Mouse (Mus musculus): Measurements from ENCODE around the gene Ms4a15. TPM values are rescaled to one million over a fixed set of nuclear protein-coding genes. Genes with fewer than 3 reads are reported as not detected.

Ms4a15 gene
- polyA plus RNA-seq (2014; fragmentation: Illumina TruSeq; extraction: RNeasy Lipid Tissue Mini Kit (QIAGEN cat#74804); ENCODE audit: insufficient read depth, low read depth, low replicate concordance) = 0.55 TPM

GRCm38 (mm10) chr19:10993150-10993549, at the start of gene Ms4a15:
Ms4a15 (minus strand) TSS chr19:10993250.

GRCm38 (mm10) chr19:11017891-11018290, 24.8 kb upstream of the Ms4a15 start, which contains the start of gene Ms4a18:
Ms4a18 (minus strand) TSS chr19:11018031.

DNA sequence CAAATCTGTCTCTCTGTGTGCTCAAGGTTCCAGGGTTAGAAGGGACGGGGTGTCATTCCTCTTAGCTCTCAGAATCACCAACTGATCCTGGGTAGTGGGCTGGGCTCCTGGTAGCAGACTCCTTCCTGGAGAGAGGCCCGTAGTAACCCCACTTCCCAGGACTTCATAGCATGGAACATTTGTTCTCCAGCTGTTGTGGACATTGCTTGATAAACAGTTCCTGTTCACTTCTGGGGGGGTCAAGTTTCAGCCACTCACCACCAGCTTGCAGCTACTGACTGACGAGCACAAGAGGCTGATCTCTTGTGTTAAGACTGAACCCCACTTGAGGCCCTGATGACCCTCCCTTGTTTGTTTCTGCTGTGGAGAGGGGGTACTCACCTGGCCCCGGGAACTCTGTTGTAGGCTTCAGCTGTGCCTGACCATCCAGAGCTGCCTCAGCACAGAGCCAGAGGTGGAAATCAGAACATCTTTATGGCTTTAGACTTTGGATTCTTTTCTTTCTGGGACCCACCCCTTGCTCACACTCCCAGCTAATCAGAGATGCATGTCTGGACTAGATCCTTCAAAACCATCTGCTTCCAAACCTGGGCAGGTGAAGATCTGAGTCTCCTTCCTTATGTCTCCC, 18.7 kb downstream of the Ms4a15 start, which contains the start of gene Ms4a10:
Gene Ms4a10, minus strand, starts transcription at position 433 of the 628 bp plus-strand sequence.

DNA sequence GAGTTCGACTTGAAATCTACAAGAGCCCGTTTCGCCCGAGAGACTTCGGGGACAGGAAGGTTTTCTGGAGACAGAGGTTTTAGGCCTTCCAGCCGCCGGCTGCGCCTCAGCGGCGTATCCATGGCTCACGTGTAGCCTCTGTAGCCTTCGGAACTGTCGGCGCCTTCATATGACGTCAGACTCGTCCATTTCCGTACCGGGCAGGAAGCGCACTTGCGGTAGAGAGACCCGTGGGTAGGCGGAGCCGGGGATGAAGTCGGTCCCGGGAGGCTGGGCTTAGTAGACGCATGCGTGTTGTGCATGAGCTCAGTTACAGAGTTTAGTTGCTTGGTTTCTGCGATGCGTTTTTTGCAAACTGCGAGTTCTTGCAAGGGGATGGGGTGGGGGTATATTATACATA, 43.9 kb downstream of the Ms4a15 start, which contains the start of gene Ccdc86:
Gene Ccdc86, minus strand, starts transcription at position 155 of the 400 bp plus-strand sequence.

DNA sequence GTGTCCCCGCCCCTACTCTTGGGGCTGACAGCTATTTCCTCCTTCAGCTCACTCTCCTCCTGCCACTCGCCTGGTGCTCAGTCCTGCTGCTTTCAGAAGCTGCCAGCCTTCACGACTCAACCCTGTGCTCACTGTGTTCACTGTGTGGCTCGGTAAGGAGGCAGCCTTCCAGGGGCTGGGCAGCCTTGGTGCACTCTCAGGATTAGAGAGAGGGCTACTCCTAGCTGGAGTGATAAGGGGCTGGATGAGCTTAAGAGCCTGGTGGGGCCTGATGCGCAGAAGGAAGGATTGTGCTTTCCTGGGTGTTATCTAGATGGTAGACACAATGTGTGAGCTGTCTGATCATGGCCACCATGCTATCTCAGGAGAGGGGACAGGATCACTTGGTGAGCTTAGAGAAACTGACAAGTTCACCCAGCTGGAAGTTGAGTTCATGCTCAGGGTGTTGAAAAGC, 55.9 kb downstream of the Ms4a15 start, which contains the start of gene Ptgdr2:
Gene Ptgdr2, plus strand, starts transcription at position 51 of the 454 bp plus-strand sequence.

Other genes starting within 250 kb of the Ms4a15 start
- gene Cd6, start 163.2 kb downstream of the Ms4a15 start, polyA plus RNA-seq (2014; fragmentation: Illumina TruSeq; extraction: RNeasy Lipid Tissue Mini Kit (QIAGEN cat#74804); ENCODE audit: insufficient read depth, low read depth, low replicate concordance) = 1.6 TPM
- 9.9 TPM for gene Slc15a3, start 153.5 kb downstream of the Ms4a15 start, polyA plus RNA-seq (2014; fragmentation: Illumina TruSeq; extraction: RNeasy Lipid Tissue Mini Kit (QIAGEN cat#74804); ENCODE audit: insufficient read depth, low read depth, low replicate concordance)
- 5.2 TPM for gene Tmem132a, start 123.3 kb downstream of the Ms4a15 start, polyA plus RNA-seq (2014; fragmentation: Illumina TruSeq; extraction: RNeasy Lipid Tissue Mini Kit (QIAGEN cat#74804); ENCODE audit: insufficient read depth, low read depth, low replicate concordance)
- gene Tmem109, start 111.2 kb downstream of the Ms4a15 start, polyA plus RNA-seq (2014; fragmentation: Illumina TruSeq; extraction: RNeasy Lipid Tissue Mini Kit (QIAGEN cat#74804); ENCODE audit: insufficient read depth, low read depth, low replicate concordance) = 130 TPM
- 53.5 TPM for gene Prpf19, start 98.0 kb downstream of the Ms4a15 start, polyA plus RNA-seq (2014; fragmentation: Illumina TruSeq; extraction: RNeasy Lipid Tissue Mini Kit (QIAGEN cat#74804); ENCODE audit: insufficient read depth, low read depth, low replicate concordance)
- gene Zp1, start 72.6 kb downstream of the Ms4a15 start, polyA plus RNA-seq (2014; fragmentation: Illumina TruSeq; extraction: RNeasy Lipid Tissue Mini Kit (QIAGEN cat#74804); ENCODE audit: insufficient read depth, low read depth, low replicate concordance) = not detected
- gene Ptgdr2, start 56.1 kb downstream of the Ms4a15 start, polyA plus RNA-seq (2014; fragmentation: Illumina TruSeq; extraction: RNeasy Lipid Tissue Mini Kit (QIAGEN cat#74804); ENCODE audit: insufficient read depth, low read depth, low replicate concordance) = 0.33 TPM
- 4.2 TPM for gene Ccdc86, start 44.0 kb downstream of the Ms4a15 start, polyA plus RNA-seq (2014; fragmentation: Illumina TruSeq; extraction: RNeasy Lipid Tissue Mini Kit (QIAGEN cat#74804); ENCODE audit: insufficient read depth, low read depth, low replicate concordance)
- gene Ms4a10, start 18.6 kb downstream of the Ms4a15 start, polyA plus RNA-seq (2014; fragmentation: Illumina TruSeq; extraction: RNeasy Lipid Tissue Mini Kit (QIAGEN cat#74804); ENCODE audit: insufficient read depth, low read depth, low replicate concordance) = not detected
- not detected for gene Ms4a18, start 24.8 kb upstream of the Ms4a15 start, polyA plus RNA-seq (2014; fragmentation: Illumina TruSeq; extraction: RNeasy Lipid Tissue Mini Kit (QIAGEN cat#74804); ENCODE audit: insufficient read depth, low read depth, low replicate concordance)
- 20.7 TPM for gene Ms4a8a, start 87.9 kb upstream of the Ms4a15 start, polyA plus RNA-seq (2014; fragmentation: Illumina TruSeq; extraction: RNeasy Lipid Tissue Mini Kit (QIAGEN cat#74804); ENCODE audit: insufficient read depth, low read depth, low replicate concordance)
- gene 1700017D01Rik, start 137.6 kb upstream of the Ms4a15 start, polyA plus RNA-seq (2014; fragmentation: Illumina TruSeq; extraction: RNeasy Lipid Tissue Mini Kit (QIAGEN cat#74804); ENCODE audit: insufficient read depth, low read depth, low replicate concordance) = not detected
- gene 1700025F22Rik, start 172.1 kb upstream of the Ms4a15 start, polyA plus RNA-seq (2014; fragmentation: Illumina TruSeq; extraction: RNeasy Lipid Tissue Mini Kit (QIAGEN cat#74804); ENCODE audit: insufficient read depth, low read depth, low replicate concordance) = not detected
- gene Ms4a13, start 203.5 kb upstream of the Ms4a15 start, polyA plus RNA-seq (2014; fragmentation: Illumina TruSeq; extraction: RNeasy Lipid Tissue Mini Kit (QIAGEN cat#74804); ENCODE audit: insufficient read depth, low read depth, low replicate concordance) = not detected
- gene Ms4a12, start 239.2 kb upstream of the Ms4a15 start, polyA plus RNA-seq (2014; fragmentation: Illumina TruSeq; extraction: RNeasy Lipid Tissue Mini Kit (QIAGEN cat#74804); ENCODE audit: insufficient read depth, low read depth, low replicate concordance) = not detected

All from lung, adult 10 weeks (tissue).